Mouse (Mus musculus) forebrain, postnatal 0 days (tissue): ENCODE data around the gene Cldn6. TPM values are rescaled to one million over a fixed set of nuclear protein-coding genes. Genes with fewer than 3 reads are reported as not detected.
A peak's percentile ranks its signal among the peaks of the same experiment; 100 is the strongest.

ENCODE experiments used
- ATAC-seq: fragments of 200-750 bp; cut with Nextera tagmentation; 2 replicates; pipeline ENCODE4 v1.8.0; 2017; ENCODE audit warnings: mild to moderate bottlenecking, moderate library complexity
- DNase-seq: peaks from one replicate; pipeline ENCODE4 v3.0.0-alpha.2; 2015
- H3K27ac ChIP-seq: fragments of 300-500 bp; sonication (generic); 2 replicates; pipeline ENCODE4 v1.5.1; 2014; ENCODE audit warnings: low read depth, mild to moderate bottlenecking, antibody characterized with exemption, low read length, moderate library complexity, mixed read lengths
- H3K27me3 ChIP-seq: fragments of 300-500 bp; sonication (generic); 2 replicates; pipeline ENCODE4 v1.6.1; 2014; ENCODE audit warnings: mild to moderate bottlenecking, low read length, mixed read lengths; ENCODE audit not compliant: insufficient read depth
- H3K36me3 ChIP-seq: fragments of 300-500 bp; sonication (generic); 2 replicates; pipeline ENCODE4 v1.6.1; 2014; ENCODE audit warnings: mild to moderate bottlenecking, moderate library complexity; ENCODE audit not compliant: insufficient read depth
- H3K4me1 ChIP-seq: fragments of 300-500 bp; sonication (generic); 2 replicates; pipeline ENCODE4 v1.6.1; 2014; ENCODE audit warnings: antibody characterized with exemption; ENCODE audit not compliant: insufficient read depth
- H3K4me2 ChIP-seq: fragments of 300-500 bp; sonication (generic); 2 replicates; pipeline ENCODE4 v1.6.1; 2014; ENCODE audit warnings: low read depth, mild to moderate bottlenecking, moderate library complexity
- H3K4me3 ChIP-seq: fragments of 300-500 bp; sonication (generic); 2 replicates; pipeline ENCODE4 v1.5.1; 2014; ENCODE audit warnings: low read depth, low read length, mixed read lengths
- H3K9ac ChIP-seq: fragments of 300-500 bp; sonication (generic); 2 replicates; pipeline ENCODE4 v1.6.1; 2014; ENCODE audit warnings: mild to moderate bottlenecking
- H3K9me3 ChIP-seq: fragments of 300-500 bp; sonication (generic); 2 replicates; pipeline ENCODE4 v1.6.1; 2016; ENCODE audit warnings: low read length
- CTCF ChIP-seq: sonication (generic); IDR thresholded peaks from 2 replicates; pipeline ENCODE4 v1.5.1; 2016; ENCODE audit warnings: antibody characterized with exemption, control low read depth, low read depth
- WGBS: fragments of 180-500 bp; shearing (Covaris S2); extraction: QIAGEN DNeasy Blood & Tissue Kit; methylation state at CpG from one replicate; pipeline ENCODE4 v1.1.7; 2014; 5-methylcytosine and 5-hydroxymethylcytosine counted together
- polyA plus RNA-seq: library from polyadenylated mRNA; unstranded; fragments of >200 nt; fragmentation: Nextera tagmentation; extraction: Ambion mirVana; gene quantifications from 2 replicates; pipeline ENCODE4 v1.2.1, GENCODE M21; 2015
- total RNA-seq: library from RNA; depleted of rRNA; stranded (reverse); fragments of >200 nt; gene quantifications from 2 replicates; pipeline ENCODE4 v1.2.3, GENCODE M21; 2014

Gene Cldn6
- total and polyA plus RNA-seq, 2 experiments from 2014 or later = 0.76 to 1.8 TPM

DNA sequence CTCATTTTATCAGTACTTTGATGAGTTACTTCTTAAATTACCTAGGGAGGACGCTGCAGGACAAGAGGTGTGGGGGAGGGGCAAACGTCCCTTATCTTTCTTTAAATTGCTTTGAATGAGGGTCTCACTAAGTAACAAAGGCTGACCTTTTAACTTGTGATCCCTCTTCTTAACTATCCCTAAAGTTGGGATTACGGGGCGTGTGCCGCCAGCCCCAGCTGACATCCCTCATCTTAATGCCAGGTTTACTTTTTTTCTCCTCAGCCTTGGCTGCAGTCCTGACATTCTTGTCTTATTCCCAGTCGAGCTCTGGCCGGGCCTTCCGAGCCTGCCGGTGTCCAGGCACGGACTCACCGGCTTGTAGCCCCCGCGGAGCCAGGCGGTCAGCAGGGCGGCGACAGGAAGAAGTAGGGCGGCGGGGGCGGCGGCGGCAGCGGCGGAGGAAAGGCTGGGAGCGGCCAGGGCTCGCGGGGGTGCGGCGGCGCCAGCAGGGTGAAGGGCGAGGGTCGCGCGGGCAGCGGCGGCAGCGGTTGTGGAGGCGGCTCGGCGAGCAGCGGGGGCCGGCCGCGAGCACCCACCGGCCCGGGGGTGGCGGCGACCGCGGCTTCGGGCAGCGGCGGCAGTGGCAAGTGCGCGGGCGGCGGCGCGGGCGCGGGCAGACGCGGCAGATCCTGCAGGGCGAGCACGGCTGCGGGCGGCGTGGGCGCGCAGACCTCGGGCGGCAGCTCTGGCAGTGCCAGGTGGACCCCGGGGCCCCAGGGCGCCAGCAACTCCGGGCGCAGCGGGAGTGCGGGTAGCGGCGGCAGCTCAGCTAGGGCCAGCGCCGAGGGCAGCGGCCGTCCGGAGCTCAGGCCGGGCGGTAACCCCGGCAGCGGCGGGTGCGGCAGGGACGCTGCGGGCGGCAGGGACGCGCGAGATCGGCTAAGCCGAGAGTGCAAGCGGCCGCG, 20.4 kb downstream of the Cldn6 start:
- peak; percentile 55 for ATAC-seq
- no peak overlapping the region for H3K27ac ChIP-seq

DNA sequence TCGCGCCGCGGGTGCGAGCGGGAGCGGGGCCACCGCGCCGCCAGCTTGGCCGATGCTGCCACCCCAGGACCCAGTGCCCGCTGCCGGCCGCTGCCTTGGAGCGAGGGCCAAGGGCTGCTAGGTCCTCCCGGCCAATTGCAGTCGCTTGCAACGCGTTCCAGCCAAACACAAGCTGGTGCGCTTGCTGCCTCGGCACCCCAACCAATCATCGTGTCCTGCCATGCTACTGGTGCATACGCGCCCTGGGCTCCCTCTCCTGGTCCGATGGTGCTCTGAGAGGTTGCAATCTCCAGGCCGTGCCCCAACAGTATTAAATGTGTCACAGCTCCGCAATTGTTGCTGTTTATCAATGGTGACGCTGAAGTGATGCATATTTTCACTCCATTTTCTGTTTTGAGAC, 21.0 kb downstream of the Cldn6 start:
- peak overlapping the region; percentile 50 for H3K9ac ChIP-seq
- peak; percentile 90 for DNase-seq
- H3K4me1 ChIP-seq = no peaks in the 10 kb centered on the region
- H3K4me3 ChIP-seq = peak overlapping the region; percentile 67
- peaks cover 7% of the 10 kb centered on the region; the same call in 1 of the 2 replicates for H3K27me3 ChIP-seq
- no peaks in the 10 kb centered on the region for H3K36me3 ChIP-seq
- H3K4me2 ChIP-seq = peak overlapping the region; percentile 99
- under 1% methylated on average over 28 of the region's 28 CpGs for WGBS
- peak; percentile 86 for TF ChIP-seq CTCF
- H3K9me3 ChIP-seq = no peaks in the 10 kb centered on the region
- H3K27ac ChIP-seq = no peak overlapping the region
- peak; percentile 99 for ATAC-seq

More for the DNA sequence above, 20.4 kb downstream of the Cldn6 start:
- Histone ChIP-seq H3K4me1 (no peaks in the 10 kb centered on the region), H3K9me3 (no peaks in the 10 kb centered on the region), H3K4me2 (peak overlapping the region; percentile 99), H3K27me3 (peaks cover 7% of the 10 kb centered on the region; the same call in 1 of the 2 replicates), H3K36me3 (no peaks in the 10 kb centered on the region), H3K9ac (peak overlapping the region; percentile 50), H3K4me3 (peak overlapping the region; percentile 67)
- DNase-seq = no peak
- WGBS = under 1% methylated on average over 84 of the region's 101 CpGs
- TF ChIP-seq CTCF = no peak

DNA sequence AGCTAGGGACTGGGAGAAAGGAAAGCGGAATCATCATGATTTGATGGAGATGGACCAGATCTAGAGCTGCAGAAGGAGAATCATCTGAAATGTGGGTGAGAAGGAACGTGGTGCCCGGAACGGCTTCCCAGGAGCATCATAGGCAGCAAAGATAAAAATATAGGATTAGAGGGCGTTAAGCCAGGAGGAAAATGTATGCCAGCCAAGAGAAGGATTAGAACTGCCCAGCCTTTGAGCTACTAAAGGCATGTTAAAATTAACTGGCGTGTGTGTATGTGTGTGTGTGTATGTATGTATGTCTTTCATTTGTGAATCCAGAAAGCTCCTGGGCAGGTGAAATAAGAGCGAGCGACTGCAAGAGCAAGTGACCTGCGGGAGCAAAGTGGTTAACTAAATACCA, 24.3 kb downstream of the Cldn6 start:
- Histone ChIP-seq H3K36me3 (no peaks in the 10 kb centered on the region), H3K4me3 (no peak overlapping the region), H3K4me2 (no peak overlapping the region), H3K4me1 (no peaks in the 10 kb centered on the region), H3K9me3 (no peaks in the 10 kb centered on the region), H3K27ac (no peak overlapping the region), H3K9ac (no peak overlapping the region), H3K27me3 (peaks cover 7% of the 10 kb centered on the region; the same call in 1 of the 2 replicates)
- 76% methylated on average over 9 of the region's 9 CpGs for WGBS
- no peak for DNase-seq
- TF ChIP-seq CTCF = no peak
- ATAC-seq = no peak

DNA sequence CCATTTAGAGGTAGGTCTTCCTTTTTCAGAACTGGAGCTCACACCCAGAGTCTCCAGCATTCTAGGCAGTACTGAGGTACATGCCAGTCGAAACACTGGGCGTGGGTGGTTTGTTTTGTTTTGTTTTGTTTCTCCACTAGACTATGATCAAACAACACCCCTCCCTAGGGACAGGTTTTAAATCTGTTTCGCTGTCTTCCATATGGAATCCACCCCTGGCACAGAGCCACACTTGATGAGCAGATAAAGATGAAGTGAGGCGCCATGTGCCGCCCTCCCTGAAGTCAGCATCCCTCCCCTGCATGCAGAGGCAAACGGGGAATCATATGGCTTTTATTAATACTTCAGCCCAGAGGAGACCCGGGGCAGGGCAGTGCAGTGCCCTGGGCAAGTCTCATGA, 25.7 kb downstream of the Cldn6 start:
- 51% methylated on average over 7 of the region's 7 CpGs for WGBS
- TF ChIP-seq CTCF = no peak
- H3K4me1 ChIP-seq = no peaks in the 10 kb centered on the region
- H3K27ac ChIP-seq = no peak overlapping the region
- H3K4me3 ChIP-seq = no peak overlapping the region
- no peak for ATAC-seq
- H3K36me3 ChIP-seq = no peaks in the 10 kb centered on the region
- no peak overlapping the region for H3K9ac ChIP-seq
- H3K27me3 ChIP-seq = no peaks in the 10 kb centered on the region
- no peaks in the 10 kb centered on the region for H3K9me3 ChIP-seq
- no peak overlapping the region for H3K4me2 ChIP-seq
- DNase-seq = no peak

DNA sequence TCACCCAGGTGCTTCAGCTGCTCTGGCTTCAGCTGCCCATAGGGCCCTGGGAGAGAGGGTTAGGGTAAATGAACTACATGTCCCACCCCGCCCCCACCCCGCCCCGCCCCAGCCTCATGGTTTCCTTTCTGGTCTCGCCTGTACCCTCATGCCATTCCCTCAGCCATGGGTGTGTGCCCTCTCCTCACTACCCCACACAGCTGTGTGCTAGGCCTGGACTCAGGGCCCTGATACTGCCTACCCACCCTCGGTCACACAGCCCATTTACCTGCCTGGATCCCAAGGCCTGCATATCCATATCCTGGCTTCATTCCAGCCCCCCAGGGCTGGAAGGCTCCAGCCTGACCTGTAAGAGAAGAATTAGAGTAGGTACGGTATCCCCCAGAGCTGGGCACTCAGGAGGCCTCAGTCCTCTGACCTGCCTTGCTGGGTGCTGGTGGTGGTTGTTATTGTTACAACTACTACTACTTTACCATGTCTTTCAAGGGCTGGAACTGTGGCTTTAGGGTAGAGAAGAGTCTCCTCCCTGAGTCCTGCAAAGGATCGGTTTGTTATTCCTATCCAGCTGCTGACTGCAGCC, 26.6 kb downstream of the Cldn6 start:
- no peak for DNase-seq
- WGBS = 79% methylated on average over 7 of the region's 7 CpGs
- H3K27me3 ChIP-seq = no peaks in the 10 kb centered on the region
- no peaks in the 10 kb centered on the region for H3K36me3 ChIP-seq
- no peak overlapping the region for H3K4me2 ChIP-seq
- no peak for ATAC-seq
- no peak overlapping the region for H3K27ac ChIP-seq
- H3K9ac ChIP-seq = no peak overlapping the region
- no peaks in the 10 kb centered on the region for H3K9me3 ChIP-seq
- no peak for TF ChIP-seq CTCF
- no peaks in the 10 kb centered on the region for H3K4me1 ChIP-seq
- no peak overlapping the region for H3K4me3 ChIP-seq

DNA sequence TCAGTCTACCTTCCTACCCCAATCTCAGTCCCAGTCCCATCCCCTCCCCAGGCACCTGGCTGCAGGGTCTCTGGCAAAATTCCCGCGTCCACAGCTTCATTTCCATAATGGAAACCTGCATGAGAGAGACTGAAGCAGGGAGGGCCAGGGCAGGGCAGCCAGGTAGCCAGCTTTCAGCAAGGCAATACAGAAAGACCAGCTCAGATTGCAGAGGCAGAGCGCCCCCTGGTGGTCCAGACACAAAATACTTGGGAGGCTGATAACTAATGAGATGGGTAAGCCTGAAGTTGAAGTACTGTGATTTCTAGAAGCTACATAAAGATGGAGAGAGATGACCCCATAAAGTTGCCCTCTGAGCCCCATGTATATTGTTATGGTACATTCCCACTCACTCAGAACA, 27.2 kb downstream of the Cldn6 start:
- Histone ChIP-seq H3K4me3 (no peak overlapping the region), H3K27ac (no peak overlapping the region), H3K4me2 (no peak overlapping the region), H3K27me3 (no peaks in the 10 kb centered on the region), H3K36me3 (no peaks in the 10 kb centered on the region), H3K4me1 (no peaks in the 10 kb centered on the region), H3K9ac (no peak overlapping the region), H3K9me3 (no peaks in the 10 kb centered on the region)
- 0% methylated on average over 3 of the region's 3 CpGs for WGBS
- DNase-seq = peak; percentile 80
- peak; percentile 83 for ATAC-seq
- peak; percentile 88 for TF ChIP-seq CTCF

DNA sequence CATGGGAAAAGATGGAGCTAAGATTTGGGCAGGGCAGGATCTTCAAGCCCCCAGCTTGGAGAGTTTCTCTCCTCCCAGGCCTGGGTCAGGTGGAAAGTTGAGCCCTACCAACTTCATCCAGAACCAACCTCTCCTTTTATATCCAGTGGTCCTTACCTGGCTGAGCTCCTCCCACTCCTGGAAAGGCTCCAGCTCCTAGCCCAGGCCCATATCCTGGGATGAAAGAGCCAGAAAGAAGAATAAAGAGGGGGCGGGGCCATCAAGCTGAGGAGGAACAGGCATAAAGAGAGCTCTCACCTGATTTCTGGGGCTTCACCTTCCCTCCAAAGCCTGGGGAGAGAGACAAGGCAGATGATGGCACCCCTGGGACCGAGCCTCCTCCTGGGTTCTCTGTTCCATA, 38.0 kb downstream of the Cldn6 start:
- Histone ChIP-seq H3K4me2 (no peak overlapping the region), H3K27ac (no peak overlapping the region), H3K9ac (no peak overlapping the region), H3K9me3 (no peaks in the 10 kb centered on the region), H3K27me3 (no peaks in the 10 kb centered on the region), H3K4me3 (no peak overlapping the region), H3K4me1 (no peaks in the 10 kb centered on the region), H3K36me3 (no peaks in the 10 kb centered on the region)
- DNase-seq (no peak), ATAC-seq (no peak)
- 63% methylated on average over 2 of the region's 2 CpGs for WGBS
- no peak for TF ChIP-seq CTCF
